Mouse (Mus musculus) embryo, embryonic 11.5 days (tissue): ENCODE data around the gene Zfp871.
"Not testable (repeated sequence)": the region's sequence is repeated elsewhere in the genome, so short reads cannot be mapped to it uniquely, and the experiment has no call there.

Experiments
- DNase-seq: peaks from one replicate; pipeline ENCODE4 v3.0.0-alpha.2; 2012; ENCODE audit warnings: low read depth, low spot score

The Zfp871 gene

GRCm38 (mm10) chr17:32738406-32738805 is 49.7 kb downstream of the Zfp871 start:
- DNase-seq = no peak

DNA sequence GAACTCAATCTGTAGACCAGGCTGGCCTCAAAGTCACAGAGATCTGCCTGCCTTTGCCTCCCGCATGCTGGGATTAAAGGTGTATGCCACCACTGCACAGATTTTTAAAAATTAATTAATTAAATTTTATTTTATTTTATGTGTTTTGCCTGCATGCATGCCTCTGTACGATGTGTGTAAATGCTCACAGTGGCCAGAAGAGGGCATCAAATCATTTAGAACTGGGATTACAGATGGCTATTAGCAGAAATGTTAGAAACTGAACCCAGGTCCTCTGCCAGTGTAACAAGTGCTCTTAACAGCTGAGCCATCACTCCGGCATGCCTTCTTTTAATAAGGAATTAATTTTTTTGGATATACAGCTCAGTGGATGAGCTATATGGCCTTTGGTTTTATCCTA is 59.1 kb downstream of the Zfp871 start:
- DNase-seq = no peak

- not testable (repeated sequence) for DNase-seq
Observed at GRCm38 (mm10) chr17:32726360-32726759, 61.7 kb downstream of the Zfp871 start.

GRCm38 (mm10) chr17:32722771-32723170 is 65.3 kb downstream of the Zfp871 start:
- no peak for DNase-seq

DNA sequence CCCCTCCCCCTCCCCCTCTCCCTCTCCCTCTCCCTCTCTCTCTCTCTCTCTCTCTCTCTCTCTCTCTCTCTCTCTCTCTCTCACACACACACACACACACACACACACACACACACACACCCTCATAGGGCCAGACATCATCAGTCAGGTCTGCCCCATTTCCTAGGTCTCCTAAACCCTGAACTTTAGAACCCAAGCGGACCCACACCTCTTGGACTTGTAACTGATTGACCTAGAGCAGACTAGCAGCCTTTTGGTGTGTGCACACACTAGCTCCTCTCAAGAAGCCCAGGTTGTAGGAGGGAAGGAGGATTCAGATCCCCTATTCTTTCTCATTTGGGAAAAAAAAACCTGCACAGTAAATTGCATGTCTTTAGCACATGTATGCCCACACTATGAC is 65.9 kb downstream of the Zfp871 start:
- not testable (repeated sequence) for DNase-seq
